Mouse (Mus musculus): Measurements from ENCODE around the gene Ociad2.

DNA sequence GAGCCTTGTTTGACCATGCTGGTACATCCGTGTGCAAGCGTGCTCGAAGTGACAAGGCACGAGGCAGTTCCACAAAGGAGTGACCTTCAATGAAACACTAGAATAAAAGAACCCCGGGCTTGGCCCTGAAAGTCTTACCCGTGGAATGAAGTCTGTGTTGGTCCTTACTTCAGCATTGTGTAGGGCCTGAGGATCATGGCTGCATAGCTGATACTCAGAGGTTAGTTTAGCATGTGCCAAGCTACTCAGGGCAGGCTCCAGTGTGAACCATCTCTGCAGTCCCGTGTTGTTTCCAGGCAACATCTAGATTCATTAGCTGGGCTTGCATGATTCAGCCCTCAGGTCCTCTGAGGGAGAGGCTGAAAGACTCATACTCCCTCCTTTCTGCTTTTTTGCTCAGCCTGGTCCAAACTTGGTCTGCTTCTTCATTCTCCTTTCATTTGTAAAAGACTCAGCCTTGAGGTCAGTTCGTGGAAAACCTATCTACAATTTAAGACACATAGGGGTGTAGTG, at the start of gene Ociad2:
- TF ChIP-seq CTCF (IDR thresholded peaks at IDR 0.05; ENCODE audit: low read depth) (no peak), EP300 (IDR thresholded peaks at IDR 0.05; ENCODE audit: low read depth) (no peak)
